Mouse (Mus musculus): ENCODE results near the gene Gm45021. TPM values are rescaled to one million over a fixed set of nuclear protein-coding genes. Genes with fewer than 3 reads are reported as not detected.

Gm45021 gene
- polyA plus RNA-seq, 1 experiment = not detected

- no peak for TF ChIP-seq POLR2A (IDR thresholded peaks at IDR 0.05; ENCODE audit: low read depth, low read length)
- TF ChIP-seq CTCF (IDR thresholded peaks at IDR 0.05; ENCODE audit: extremely low read depth, insufficient read length, insufficient replicate concordance, low read depth, low read length) = no peak
- 59% methylated on average over 2 of the region's 2 CpGs for WGBS
- H3K36me3 ChIP-seq (ENCODE audit: control insufficient read depth, insufficient read depth, low read length) = peaks cover 2% of the 10 kb centered on the region; the same call in 1 of the 2 replicates
- peak overlapping the region; percentile 52 for H3K27ac ChIP-seq (ENCODE audit: insufficient read depth, low read depth, low read length)
- peak overlapping the region; percentile 46 for H3K4me3 ChIP-seq (ENCODE audit: low read depth, low read length)
- no peaks in the 10 kb centered on the region for H3K27me3 ChIP-seq (ENCODE audit: control insufficient read depth, insufficient read depth, low read length)
- H3K4me1 ChIP-seq (ENCODE audit: control insufficient read depth, insufficient read depth, insufficient read length, low read length) = peaks cover 6% of the 10 kb centered on the region
Measured at GRCm38 (mm10) chr6:48647611-48648010, 58.2 kb downstream of the Gm45021 start.

GRCm38 (mm10) chr6:48648779-48649178 is 59.4 kb downstream of the Gm45021 start:
- peaks cover 6% of the 10 kb centered on the region for H3K4me1 ChIP-seq (ENCODE audit: control insufficient read depth, insufficient read depth, insufficient read length, low read length)
- no peaks in the 10 kb centered on the region for H3K27me3 ChIP-seq (ENCODE audit: control insufficient read depth, insufficient read depth, low read length)
- no peak overlapping the region for H3K4me3 ChIP-seq (ENCODE audit: low read depth, low read length)
- H3K27ac ChIP-seq (ENCODE audit: insufficient read depth, low read depth, low read length) = no peak overlapping the region
- TF ChIP-seq CTCF (IDR thresholded peaks at IDR 0.05; ENCODE audit: extremely low read depth, insufficient read length, insufficient replicate concordance, low read depth, low read length) = no peak
- TF ChIP-seq POLR2A (IDR thresholded peaks at IDR 0.05; ENCODE audit: low read depth, low read length) = no peak
- WGBS = 90% methylated on average over 4 of the region's 4 CpGs
- H3K36me3 ChIP-seq (ENCODE audit: control insufficient read depth, insufficient read depth, low read length) = peaks cover 2% of the 10 kb centered on the region; the same call in 1 of the 2 replicates

- Histone ChIP-seq H3K4me1 (ENCODE audit: control insufficient read depth, insufficient read depth, insufficient read length, low read length) (peaks cover 6% of the 10 kb centered on the region), H3K27me3 (ENCODE audit: control insufficient read depth, insufficient read depth, low read length) (no peaks in the 10 kb centered on the region), H3K27ac (ENCODE audit: insufficient read depth, low read depth, low read length) (no peak overlapping the region), H3K36me3 (ENCODE audit: control insufficient read depth, insufficient read depth, low read length) (peaks cover 2% of the 10 kb centered on the region; the same call in 1 of the 2 replicates), H3K4me3 (ENCODE audit: low read depth, low read length) (no peak overlapping the region)
- WGBS = 91% methylated on average over 9 of the region's 9 CpGs
- TF ChIP-seq POLR2A (IDR thresholded peaks at IDR 0.05; ENCODE audit: low read depth, low read length) (no peak), CTCF (IDR thresholded peaks at IDR 0.05; ENCODE audit: extremely low read depth, insufficient read length, insufficient replicate concordance, low read depth, low read length) (no peak)
Measured at GRCm38 (mm10) chr6:48650041-48650440, 60.6 kb downstream of the Gm45021 start.

GRCm38 (mm10) chr6:48658721-48659120 is 69.3 kb downstream of the Gm45021 start:
- H3K4me3 ChIP-seq (ENCODE audit: low read depth, low read length) = no peak overlapping the region
- no peaks in the 10 kb centered on the region for H3K27me3 ChIP-seq (ENCODE audit: control insufficient read depth, insufficient read depth, low read length)
- H3K36me3 ChIP-seq (ENCODE audit: control insufficient read depth, insufficient read depth, low read length) = no peaks in the 10 kb centered on the region
- WGBS = 80% methylated on average over 5 of the region's 5 CpGs
- no peak overlapping the region for H3K27ac ChIP-seq (ENCODE audit: insufficient read depth, low read depth, low read length)
- H3K4me1 ChIP-seq (ENCODE audit: control insufficient read depth, insufficient read depth, insufficient read length, low read length) = no peaks in the 10 kb centered on the region
- no peak for TF ChIP-seq POLR2A (IDR thresholded peaks at IDR 0.05; ENCODE audit: low read depth, low read length)
- TF ChIP-seq CTCF (IDR thresholded peaks at IDR 0.05; ENCODE audit: extremely low read depth, insufficient read length, insufficient replicate concordance, low read depth, low read length) = no peak

Other genes with a start within 250 kb of the Gm45021 start
- gene Krba1, start 194.0 kb upstream of the Gm45021 start, polyA plus RNA-seq (2012; rRNA removed) = 4.4 and 13.5 TPM in 2 replicates
- 12.4 and 24.7 TPM in 2 replicates for gene Zfp467, start 143.8 kb upstream of the Gm45021 start, polyA plus RNA-seq (2012; rRNA removed)
- gene Sspo, start 141.4 kb upstream of the Gm45021 start, polyA plus RNA-seq (2012; rRNA removed) = 0.98 and 3.0 TPM in 2 replicates
- 11.8 and 26.3 TPM in 2 replicates for gene Atp6v0e2, start 52.0 kb upstream of the Gm45021 start, polyA plus RNA-seq (2012; rRNA removed)
- 8.7 and 12.4 TPM in 2 replicates for gene Lrrc61, start 34.8 kb upstream of the Gm45021 start, polyA plus RNA-seq (2012; rRNA removed)
- gene Rarres2, start 16.8 kb upstream of the Gm45021 start, polyA plus RNA-seq (2012; rRNA removed) = 28.4 and 39.8 TPM in 2 replicates
- gene Repin1, start 4.3 kb downstream of the Gm45021 start, polyA plus RNA-seq (2012; rRNA removed) = 8.1 and 10.2 TPM in 2 replicates
- gene Gm44965, start 4.3 kb downstream of the Gm45021 start, polyA plus RNA-seq (2012; rRNA removed) = not detected in 2 replicates
- gene Zfp775, start 12.5 kb downstream of the Gm45021 start, polyA plus RNA-seq (2012; rRNA removed) = 1.9 and 3.1 TPM in 2 replicates
- gene AI854703, start 37.2 kb downstream of the Gm45021 start, polyA plus RNA-seq (2012; rRNA removed) = 0.43 and 0.96 TPM in 2 replicates
- gene Gimap8, start 57.6 kb downstream of the Gm45021 start, polyA plus RNA-seq (2012; rRNA removed) = 0.72 and 1.5 TPM in 2 replicates
- 0.27 and 0.62 TPM in 2 replicates for gene Gimap9, start 86.5 kb downstream of the Gm45021 start, polyA plus RNA-seq (2012; rRNA removed)
- gene Gimap4, start 94.9 kb downstream of the Gm45021 start, polyA plus RNA-seq (2012; rRNA removed) = 4.3 and 9.3 TPM in 2 replicates
- 2.0 and 5.0 TPM in 2 replicates for gene Gimap6, start 118.6 kb downstream of the Gm45021 start, polyA plus RNA-seq (2012; rRNA removed)
- gene Gm28053, start 129.0 kb downstream of the Gm45021 start, polyA plus RNA-seq (2012; rRNA removed) = not detected in 2 replicates
- 1.5 and 2.5 TPM in 2 replicates for gene Gimap7, start 129.0 kb downstream of the Gm45021 start, polyA plus RNA-seq (2012; rRNA removed)
- 18.8 and 29.1 TPM in 2 replicates for gene Gimap1, start 149.4 kb downstream of the Gm45021 start, polyA plus RNA-seq (2012; rRNA removed)
- 4.9 and 10.2 TPM in 2 replicates for gene Gimap5, start 156.6 kb downstream of the Gm45021 start, polyA plus RNA-seq (2012; rRNA removed)
- 6.2 and 13.0 TPM in 2 replicates for gene Gimap3, start 181.2 kb downstream of the Gm45021 start, polyA plus RNA-seq (2012; rRNA removed)

All from small intestine, adult 2 months (tissue).